Mouse (Mus musculus) spleen, adult 2 months (tissue): ENCODE results near the gene Tvp23b.

ENCODE experiments used
- CTCF ChIP-seq: fragments of 200-500 bp; IDR thresholded peaks from 2 replicates; pipeline ENCODE4 v1.5.1; 2011; ENCODE audit warnings: mild to moderate bottlenecking, inconsistent platforms; ENCODE audit not compliant: insufficient read depth, insufficient read length, insufficient replicate concordance; ENCODE audit errors: extremely low read depth
- POLR2A ChIP-seq: fragments of 200-500 bp; IDR thresholded peaks from 2 replicates; pipeline ENCODE4 v1.6.1; 2011; ENCODE audit warnings: low read depth, low read length, inconsistent platforms

- TF ChIP-seq CTCF (no peak), POLR2A (no peak)
Measured at GRCm38 (mm10) chr11:62920743-62921050, 41.4 kb downstream of the Tvp23b start.
